Mouse (Mus musculus): ENCODE measurements at regions not wholly inside any gene's neighbourhood (a gene's known extent, or its start where the extent isn't known, plus 50 kb on each side); places are given as distances from the start of the nearest gene placed in this dataset.

GRCm38 (mm10) chr3:128519913-128520316, 623.8 kb upstream of the Fam241a start:
- no peaks in the 10 kb centered on the region for H3K36me3 ChIP-seq (ENCODE audit: insufficient read depth, low read length)
- no peak overlapping the region for H3K9ac ChIP-seq (ENCODE audit: low read depth, low read length)
- H3K27ac ChIP-seq: no peak overlapping the region
- no peak for ATAC-seq (replicated peaks; ENCODE audit: low FRiP score, low read depth)
- no peaks in the 10 kb centered on the region for H3K4me1 ChIP-seq (replicated peaks; ENCODE audit: insufficient read depth, low read length)
- H3K4me3 ChIP-seq (replicated peaks; ENCODE audit: low read depth, low read length): no peak overlapping the region
- no peak overlapping the region for H3K4me2 ChIP-seq (ENCODE audit: low read length)
- no peaks in the 10 kb centered on the region for H3K9me3 ChIP-seq (replicated peaks; ENCODE audit: low read length)
- WGBS: 64% methylated on average over 6 of the region's 6 CpGs
- DNase-seq (ENCODE audit: low spot score): no peak
- TF ChIP-seq CTCF (IDR thresholded peaks at IDR 0.05; ENCODE audit: low read depth): no peak
- H3K27me3 ChIP-seq (ENCODE audit: insufficient read depth, low read length): no peaks in the 10 kb centered on the region

GRCm38 (mm10) chr3:128518806-128519205, 622.7 kb upstream of the Fam241a start:
- no peak overlapping the region for H3K4me3 ChIP-seq (replicated peaks; ENCODE audit: low read depth, low read length)
- DNase-seq (ENCODE audit: low spot score) (peak; percentile 9), ATAC-seq (replicated peaks; ENCODE audit: low FRiP score, low read depth) (no peak)
- no peaks in the 10 kb centered on the region for H3K36me3 ChIP-seq (ENCODE audit: insufficient read depth, low read length)
- no peaks in the 10 kb centered on the region for H3K27me3 ChIP-seq (ENCODE audit: insufficient read depth, low read length)
- no peaks in the 10 kb centered on the region for H3K9me3 ChIP-seq (replicated peaks; ENCODE audit: low read length)
- no peaks in the 10 kb centered on the region for H3K4me1 ChIP-seq (replicated peaks; ENCODE audit: insufficient read depth, low read length)
- no peak for TF ChIP-seq CTCF (IDR thresholded peaks at IDR 0.05; ENCODE audit: low read depth)
- H3K9ac ChIP-seq (ENCODE audit: low read depth, low read length): no peak overlapping the region
- H3K27ac ChIP-seq: no peak overlapping the region
- no peak overlapping the region for H3K4me2 ChIP-seq (ENCODE audit: low read length)
- 67% methylated on average over 4 of the region's 4 CpGs for WGBS

- no peaks in the 10 kb centered on the region for H3K9me3 ChIP-seq (replicated peaks; ENCODE audit: low read length)
- 59% methylated on average over 3 of the region's 3 CpGs for WGBS
- H3K4me2 ChIP-seq (ENCODE audit: low read length): no peak overlapping the region
- ATAC-seq (replicated peaks; ENCODE audit: low FRiP score, low read depth) (no peak), DNase-seq (ENCODE audit: low spot score) (peak; percentile 27)
- TF ChIP-seq CTCF (IDR thresholded peaks at IDR 0.05; ENCODE audit: low read depth): peak; percentile 60
- no peaks in the 10 kb centered on the region for H3K4me1 ChIP-seq (replicated peaks; ENCODE audit: insufficient read depth, low read length)
- H3K27ac ChIP-seq: no peak overlapping the region
- no peaks in the 10 kb centered on the region for H3K36me3 ChIP-seq (ENCODE audit: insufficient read depth, low read length)
- no peak overlapping the region for H3K4me3 ChIP-seq (replicated peaks; ENCODE audit: low read depth, low read length)
- H3K27me3 ChIP-seq (ENCODE audit: insufficient read depth, low read length): no peaks in the 10 kb centered on the region
- H3K9ac ChIP-seq (ENCODE audit: low read depth, low read length): no peak overlapping the region
These were observed 575.0 kb upstream of the Fam241a start for GRCm38 (mm10) chr3:128471111-128471510.

GRCm38 (mm10) chr3:128429706-128430105, 533.6 kb upstream of the Fam241a start:
- Histone ChIP-seq H3K27me3 (ENCODE audit: insufficient read depth, low read length) (no peaks in the 10 kb centered on the region), H3K27ac (no peak overlapping the region), H3K4me1 (replicated peaks; ENCODE audit: insufficient read depth, low read length) (no peaks in the 10 kb centered on the region), H3K4me2 (ENCODE audit: low read length) (no peak overlapping the region), H3K36me3 (ENCODE audit: insufficient read depth, low read length) (no peaks in the 10 kb centered on the region), H3K9me3 (replicated peaks; ENCODE audit: low read length) (no peaks in the 10 kb centered on the region), H3K9ac (ENCODE audit: low read depth, low read length) (no peak overlapping the region), H3K4me3 (replicated peaks; ENCODE audit: low read depth, low read length) (no peak overlapping the region)
- DNase-seq (ENCODE audit: low spot score) (no peak), ATAC-seq (replicated peaks; ENCODE audit: low FRiP score, low read depth) (no peak)
- TF ChIP-seq CTCF (IDR thresholded peaks at IDR 0.05; ENCODE audit: low read depth): no peak

- DNase-seq (ENCODE audit: low spot score) (peak; percentile 5), ATAC-seq (replicated peaks; ENCODE audit: low FRiP score, low read depth) (no peak)
- no peaks in the 10 kb centered on the region for H3K4me1 ChIP-seq (replicated peaks; ENCODE audit: insufficient read depth, low read length)
- no peak overlapping the region for H3K27ac ChIP-seq
- H3K4me3 ChIP-seq (replicated peaks; ENCODE audit: low read depth, low read length): no peak overlapping the region
- WGBS: 47% methylated on average over 2 of the region's 2 CpGs
- H3K36me3 ChIP-seq (ENCODE audit: insufficient read depth, low read length): no peaks in the 10 kb centered on the region
- no peaks in the 10 kb centered on the region for H3K27me3 ChIP-seq (ENCODE audit: insufficient read depth, low read length)
- TF ChIP-seq CTCF (IDR thresholded peaks at IDR 0.05; ENCODE audit: low read depth): no peak
- no peaks in the 10 kb centered on the region for H3K9me3 ChIP-seq (replicated peaks; ENCODE audit: low read length)
- no peak overlapping the region for H3K9ac ChIP-seq (ENCODE audit: low read depth, low read length)
- no peak overlapping the region for H3K4me2 ChIP-seq (ENCODE audit: low read length)
These were observed 519.4 kb upstream of the Fam241a start for GRCm38 (mm10) chr3:128415568-128415967.

GRCm38 (mm10) chr3:128413481-128413880, 517.4 kb upstream of the Fam241a start:
- DNase-seq (ENCODE audit: low spot score) (no peak), ATAC-seq (replicated peaks; ENCODE audit: low FRiP score, low read depth) (no peak)
- TF ChIP-seq CTCF (IDR thresholded peaks at IDR 0.05; ENCODE audit: low read depth): no peak
- Histone ChIP-seq H3K9me3 (replicated peaks; ENCODE audit: low read length) (no peaks in the 10 kb centered on the region), H3K4me3 (replicated peaks; ENCODE audit: low read depth, low read length) (no peak overlapping the region), H3K4me2 (ENCODE audit: low read length) (no peak overlapping the region), H3K9ac (ENCODE audit: low read depth, low read length) (no peak overlapping the region), H3K4me1 (replicated peaks; ENCODE audit: insufficient read depth, low read length) (no peaks in the 10 kb centered on the region), H3K36me3 (ENCODE audit: insufficient read depth, low read length) (no peaks in the 10 kb centered on the region), H3K27me3 (ENCODE audit: insufficient read depth, low read length) (no peaks in the 10 kb centered on the region), H3K27ac (no peak overlapping the region)
- WGBS: 59% methylated on average over 1 of the region's 1 CpGs

- H3K36me3 ChIP-seq (ENCODE audit: insufficient read depth, low read length): no peaks in the 10 kb centered on the region
- DNase-seq (ENCODE audit: low spot score) (no peak), ATAC-seq (replicated peaks; ENCODE audit: low FRiP score, low read depth) (no peak)
- TF ChIP-seq CTCF (IDR thresholded peaks at IDR 0.05; ENCODE audit: low read depth): no peak
- no peak overlapping the region for H3K27ac ChIP-seq
- H3K27me3 ChIP-seq (ENCODE audit: insufficient read depth, low read length): no peaks in the 10 kb centered on the region
- H3K9me3 ChIP-seq (replicated peaks; ENCODE audit: low read length): no peaks in the 10 kb centered on the region
- no peak overlapping the region for H3K9ac ChIP-seq (ENCODE audit: low read depth, low read length)
- no peak overlapping the region for H3K4me3 ChIP-seq (replicated peaks; ENCODE audit: low read depth, low read length)
- no peaks in the 10 kb centered on the region for H3K4me1 ChIP-seq (replicated peaks; ENCODE audit: insufficient read depth, low read length)
- no peak overlapping the region for H3K4me2 ChIP-seq (ENCODE audit: low read length)
These were observed 516.0 kb upstream of the Fam241a start for GRCm38 (mm10) chr3:128412157-128412556.
